Mouse (Mus musculus): ENCODE results near the gene March1.
A peak's percentile ranks its signal among the peaks of the same experiment; 100 is the strongest.

The March1 gene

GRCm38 (mm10) chr8:66450691-66451090 is 833.0 kb downstream of the March1 start:
- Histone ChIP-seq H3K36me3 (ENCODE audit: insufficient read depth, low read length) (no peaks in the 10 kb centered on the region), H3K27me3 (ENCODE audit: insufficient read depth, low read length) (0 out of 2 replicates have a peak, but pooled peaks cover 2% of the 10 kb centered on the region), H3K4me1 (replicated peaks; ENCODE audit: low read depth, low read length) (no peaks in the 10 kb centered on the region), H3K9me3 (ENCODE audit: low read length) (no peaks in the 10 kb centered on the region), H3K4me3 (replicated peaks; ENCODE audit: low read length) (no peak overlapping the region)
- peak; percentile 47 for TF ChIP-seq CTCF (conservative IDR thresholded peaks at IDR 0.05; ENCODE audit: low read length)
- TF ChIP-seq NANOG (IDR thresholded peaks at IDR 0.05; ENCODE audit: borderline replicate concordance, low read length): no peak

GRCm38 (mm10) chr8:66457057-66457456 is 839.4 kb downstream of the March1 start:
- TF ChIP-seq CTCF (conservative IDR thresholded peaks at IDR 0.05; ENCODE audit: low read length) (peak; percentile 31), NANOG (IDR thresholded peaks at IDR 0.05; ENCODE audit: borderline replicate concordance, low read length) (no peak), POU5F1 (IDR thresholded peaks at IDR 0.05; ENCODE audit: borderline replicate concordance, low read length) (no peak)
- Histone ChIP-seq H3K9me3 (ENCODE audit: low read length) (no peaks in the 10 kb centered on the region), H3K4me1 (replicated peaks; ENCODE audit: low read depth, low read length) (no peaks in the 10 kb centered on the region), H3K27me3 (ENCODE audit: insufficient read depth, low read length) (no peaks in the 10 kb centered on the region), H3K4me3 (replicated peaks; ENCODE audit: low read length) (no peak overlapping the region), H3K36me3 (ENCODE audit: insufficient read depth, low read length) (no peaks in the 10 kb centered on the region)

GRCm38 (mm10) chr8:66469821-66470220 is 852.1 kb downstream of the March1 start:
- H3K4me3 ChIP-seq (replicated peaks; ENCODE audit: low read length): no peak overlapping the region
- TF ChIP-seq POU5F1 (IDR thresholded peaks at IDR 0.05; ENCODE audit: borderline replicate concordance, low read length) (no peak), CTCF (conservative IDR thresholded peaks at IDR 0.05; ENCODE audit: low read length) (no peak), NANOG (IDR thresholded peaks at IDR 0.05; ENCODE audit: borderline replicate concordance, low read length) (no peak)

GRCm38 (mm10) chr8:66476880-66477279 is 859.2 kb downstream of the March1 start:
- Histone ChIP-seq H3K27me3 (ENCODE audit: insufficient read depth, low read length) (no peaks in the 10 kb centered on the region), H3K36me3 (ENCODE audit: insufficient read depth, low read length) (peaks cover 74% of the 10 kb centered on the region), H3K4me3 (replicated peaks; ENCODE audit: low read length) (no peak overlapping the region), H3K9me3 (ENCODE audit: low read length) (no peaks in the 10 kb centered on the region), H3K4me1 (replicated peaks; ENCODE audit: low read depth, low read length) (peaks cover 14% of the 10 kb centered on the region)
- no peak for TF ChIP-seq CTCF (conservative IDR thresholded peaks at IDR 0.05; ENCODE audit: low read length)
- TF ChIP-seq POU5F1 (IDR thresholded peaks at IDR 0.05; ENCODE audit: borderline replicate concordance, low read length): no peak
- no peak for TF ChIP-seq NANOG (IDR thresholded peaks at IDR 0.05; ENCODE audit: borderline replicate concordance, low read length)

More at GRCm38 (mm10) chr8:66469821-66470220, 852.1 kb downstream of the March1 start:
- no peaks in the 10 kb centered on the region for H3K27me3 ChIP-seq (ENCODE audit: insufficient read depth, low read length)
- peaks cover 14% of the 10 kb centered on the region for H3K4me1 ChIP-seq (replicated peaks; ENCODE audit: low read depth, low read length)
- H3K36me3 ChIP-seq (ENCODE audit: insufficient read depth, low read length): peaks cover 6% of the 10 kb centered on the region; the same call in 1 of the 2 replicates
- H3K9me3 ChIP-seq (ENCODE audit: low read length): no peaks in the 10 kb centered on the region

GRCm38 (mm10) chr8:66486084-66486763 is 868.5 kb downstream of the March1 start, which contains the start of gene Tma16:
TSS of gene Tma16 (minus strand) at chr8:66486530.
- H3K9me3 ChIP-seq (ENCODE audit: low read length): no peaks in the 10 kb centered on the region
- TF ChIP-seq NANOG (IDR thresholded peaks at IDR 0.05; ENCODE audit: borderline replicate concordance, low read length) (no peak), CTCF (conservative IDR thresholded peaks at IDR 0.05; ENCODE audit: low read length) (no peak), POU5F1 (IDR thresholded peaks at IDR 0.05; ENCODE audit: borderline replicate concordance, low read length) (no peak; the same call in 1 of the 2 replicates)

GRCm38 (mm10) chr8:66488556-66488955 is 870.9 kb downstream of the March1 start:
- H3K36me3 ChIP-seq (ENCODE audit: insufficient read depth, low read length): peaks cover 10% of the 10 kb centered on the region
- TF ChIP-seq CTCF (conservative IDR thresholded peaks at IDR 0.05; ENCODE audit: low read length) (no peak), POU5F1 (IDR thresholded peaks at IDR 0.05; ENCODE audit: borderline replicate concordance, low read length) (0 out of 2 replicates have a peak, but pooled peaks have one; percentile 13), NANOG (IDR thresholded peaks at IDR 0.05; ENCODE audit: borderline replicate concordance, low read length) (no peak)
- no peaks in the 10 kb centered on the region for H3K27me3 ChIP-seq (ENCODE audit: insufficient read depth, low read length)
- H3K9me3 ChIP-seq (ENCODE audit: low read length): no peaks in the 10 kb centered on the region
- H3K4me3 ChIP-seq (replicated peaks; ENCODE audit: low read length): no peak overlapping the region
- peaks cover 30% of the 10 kb centered on the region for H3K4me1 ChIP-seq (replicated peaks; ENCODE audit: low read depth, low read length)

More at GRCm38 (mm10) chr8:66486084-66486763, 868.5 kb downstream of the March1 start, which contains the start of gene Tma16:
- H3K4me3 ChIP-seq (replicated peaks; ENCODE audit: low read length): peak within 1 kb of the TSS; percentile 97
- peaks cover 36% of the 10 kb centered on the region for H3K4me1 ChIP-seq (replicated peaks; ENCODE audit: low read depth, low read length)
- H3K27me3 ChIP-seq (ENCODE audit: insufficient read depth, low read length): no peaks in the 10 kb centered on the region
- H3K36me3 ChIP-seq (ENCODE audit: insufficient read depth, low read length): peaks cover 33% of the 10 kb centered on the region

- Histone ChIP-seq H3K4me3 (replicated peaks; ENCODE audit: low read length) (no peak overlapping the region), H3K27me3 (ENCODE audit: insufficient read depth, low read length) (no peaks in the 10 kb centered on the region), H3K9me3 (ENCODE audit: low read length) (no peaks in the 10 kb centered on the region), H3K36me3 (ENCODE audit: insufficient read depth, low read length) (no peaks in the 10 kb centered on the region), H3K4me1 (replicated peaks; ENCODE audit: low read depth, low read length) (peaks cover 16% of the 10 kb centered on the region)
- TF ChIP-seq POU5F1 (IDR thresholded peaks at IDR 0.05; ENCODE audit: borderline replicate concordance, low read length) (no peak), NANOG (IDR thresholded peaks at IDR 0.05; ENCODE audit: borderline replicate concordance, low read length) (no peak), CTCF (conservative IDR thresholded peaks at IDR 0.05; ENCODE audit: low read length) (no peak)
Measured at GRCm38 (mm10) chr8:66490624-66491023, 872.9 kb downstream of the March1 start.

- Histone ChIP-seq H3K27me3 (ENCODE audit: insufficient read depth, low read length) (no peaks in the 10 kb centered on the region), H3K36me3 (ENCODE audit: insufficient read depth, low read length) (no peaks in the 10 kb centered on the region), H3K9me3 (ENCODE audit: low read length) (no peaks in the 10 kb centered on the region), H3K4me1 (replicated peaks; ENCODE audit: low read depth, low read length) (no peaks in the 10 kb centered on the region), H3K4me3 (replicated peaks; ENCODE audit: low read length) (no peak overlapping the region)
- TF ChIP-seq POU5F1 (IDR thresholded peaks at IDR 0.05; ENCODE audit: borderline replicate concordance, low read length): no peak
- TF ChIP-seq CTCF (conservative IDR thresholded peaks at IDR 0.05; ENCODE audit: low read length): no peak
- no peak for TF ChIP-seq NANOG (IDR thresholded peaks at IDR 0.05; ENCODE audit: borderline replicate concordance, low read length)
Measured at GRCm38 (mm10) chr8:66494496-66494895, 876.8 kb downstream of the March1 start.

Data from E14TG2a.4 (cell line).